Mouse (Mus musculus) embryonic fibroblast, embryonic 13.5 days (primary cell): Measurements from ENCODE around the gene Scrn1. TPM values are rescaled to one million over a fixed set of nuclear protein-coding genes. Genes with fewer than 3 reads are reported as not detected.

Experiments
- H3K27ac ChIP-seq: 2 replicates; pipeline ENCODE4 v1.5.1; 2012; ENCODE audit warnings: low read length, control low read depth, inconsistent platforms; ENCODE audit not compliant: insufficient read depth
- H3K4me1 ChIP-seq: 2 replicates; pipeline ENCODE4 v1.6.1; 2011; ENCODE audit warnings: low read length; ENCODE audit not compliant: control insufficient read depth, insufficient read depth
- H3K4me3 ChIP-seq: 2 replicates; pipeline ENCODE4 v1.5.1; 2011; ENCODE audit warnings: mild to moderate bottlenecking, control low read depth, low read length; ENCODE audit not compliant: insufficient read depth
- CTCF ChIP-seq: IDR thresholded peaks from 2 replicates; pipeline ENCODE4 v1.5.1; 2011; ENCODE audit warnings: mild to moderate bottlenecking, control low read depth, low read length, moderate library complexity, borderline replicate concordance; ENCODE audit not compliant: insufficient read depth
- POLR2A ChIP-seq: IDR thresholded peaks from 2 replicates; pipeline ENCODE4 v1.6.1; 2011; ENCODE audit warnings: low read depth, mild to moderate bottlenecking, control low read depth, low read length, moderate library complexity
- polyA plus RNA-seq: library from polyadenylated mRNA; stranded (reverse); fragments of >200 nt; gene quantifications from 2 replicates; pipeline ENCODE4 v1.2.4, GENCODE M21; 2011; ENCODE audit warnings: low read depth; ENCODE audit not compliant: missing spikeins, insufficient read length

Gene Scrn1
- polyA plus RNA-seq, 1 experiment = 19.9 TPM

DNA sequence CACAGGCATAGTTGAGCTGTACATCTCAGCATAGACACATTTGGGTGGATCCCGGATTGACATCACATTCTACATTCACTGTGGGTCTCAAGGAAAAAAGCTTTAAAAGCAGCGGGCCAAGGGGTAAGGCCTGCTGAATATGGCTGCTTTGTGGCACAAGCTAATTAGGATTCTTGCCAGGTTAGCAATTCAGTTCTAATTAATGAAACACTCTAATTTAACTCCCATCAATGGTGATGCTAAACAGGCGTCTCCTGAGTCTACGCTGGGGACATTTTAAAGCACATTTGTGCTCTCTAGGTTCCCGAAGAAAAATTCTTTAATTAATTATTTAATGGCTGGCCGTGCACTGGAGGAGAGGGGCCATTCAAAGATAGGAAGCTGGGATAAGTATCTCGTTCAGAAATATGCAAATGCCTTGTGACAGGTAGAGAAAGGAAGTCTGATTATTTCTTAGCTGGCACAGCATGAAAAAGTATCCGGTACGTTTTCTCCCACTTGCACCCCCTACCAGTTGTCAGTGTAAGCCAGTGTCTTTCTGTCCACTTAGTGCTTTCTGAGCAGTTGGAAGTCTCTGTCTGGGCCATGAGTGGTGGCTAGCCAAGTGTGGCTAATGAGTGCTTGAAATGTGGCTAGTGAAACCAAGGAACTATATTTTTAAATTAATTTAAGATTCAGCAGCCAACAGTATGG lies 13.4 kb downstream of the Scrn1 start:
- H3K4me3 ChIP-seq = no peak overlapping the region

GRCm38 (mm10) chr6:54550801-54551323 lies 15.4 kb downstream of the Scrn1 start:
- H3K27ac ChIP-seq = no peak overlapping the region
- no peaks in the 10 kb centered on the region for H3K4me1 ChIP-seq
- no peak for TF ChIP-seq CTCF
- no peak for TF ChIP-seq POLR2A
- H3K4me3 ChIP-seq = no peak overlapping the region

More for the DNA sequence above, 13.4 kb downstream of the Scrn1 start:
- H3K27ac ChIP-seq = no peak overlapping the region
- no peak for TF ChIP-seq CTCF
- no peak for TF ChIP-seq POLR2A
- H3K4me1 ChIP-seq = no peaks in the 10 kb centered on the region

DNA sequence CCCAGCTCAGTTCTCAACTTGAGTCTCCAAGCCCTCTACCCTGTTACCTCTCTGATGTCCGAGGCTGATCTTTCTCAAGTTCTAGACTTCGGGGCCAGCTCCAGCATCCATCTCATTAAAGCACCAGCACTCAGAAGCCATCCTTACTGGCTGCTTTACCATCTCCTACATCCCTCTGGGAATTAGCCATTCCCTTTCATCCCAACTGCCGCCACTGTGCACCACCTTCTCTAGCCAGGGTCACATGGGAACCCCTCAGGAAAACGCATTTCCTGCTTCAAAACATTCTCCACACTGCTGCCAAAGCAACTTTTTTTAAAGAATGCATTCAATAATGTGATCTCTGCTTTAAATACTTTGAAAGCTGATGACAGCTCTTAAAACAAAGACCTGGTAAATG lies 17.0 kb downstream of the Scrn1 start:
- Histone ChIP-seq H3K4me3 (no peak overlapping the region), H3K27ac (no peak overlapping the region), H3K4me1 (no peaks in the 10 kb centered on the region)
- no peak for TF ChIP-seq POLR2A

- H3K4me3 ChIP-seq = no peak overlapping the region
- H3K27ac ChIP-seq = no peak overlapping the region
- H3K4me1 ChIP-seq = no peaks in the 10 kb centered on the region
- no peak for TF ChIP-seq CTCF
- TF ChIP-seq POLR2A = no peak
Measured at GRCm38 (mm10) chr6:54548314-54549019, 17.8 kb downstream of the Scrn1 start.

DNA sequence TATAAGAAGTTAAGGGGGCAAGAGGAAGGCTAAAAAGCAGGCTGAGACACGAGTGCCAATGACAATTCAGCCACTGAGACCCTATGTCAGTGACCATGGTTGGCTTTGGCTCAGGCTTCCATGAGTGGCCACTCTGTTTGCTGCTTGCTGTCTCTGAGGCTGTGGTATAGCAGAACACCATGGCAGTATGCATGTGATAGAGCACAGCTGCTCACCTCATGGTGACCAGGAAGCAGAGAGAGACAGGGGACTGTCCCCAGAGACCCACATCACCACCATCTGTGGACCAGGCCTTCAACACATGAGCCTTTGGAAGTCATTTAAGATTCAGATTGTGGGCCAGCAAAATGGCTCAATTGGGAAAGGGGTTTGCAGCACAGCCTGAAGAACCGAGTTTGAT lies 22.6 kb downstream of the Scrn1 start:
- Histone ChIP-seq H3K27ac (no peak overlapping the region), H3K4me3 (no peak overlapping the region), H3K4me1 (no peaks in the 10 kb centered on the region; the same call in none of the 2 replicates)
- TF ChIP-seq CTCF (no peak), POLR2A (no peak)

DNA sequence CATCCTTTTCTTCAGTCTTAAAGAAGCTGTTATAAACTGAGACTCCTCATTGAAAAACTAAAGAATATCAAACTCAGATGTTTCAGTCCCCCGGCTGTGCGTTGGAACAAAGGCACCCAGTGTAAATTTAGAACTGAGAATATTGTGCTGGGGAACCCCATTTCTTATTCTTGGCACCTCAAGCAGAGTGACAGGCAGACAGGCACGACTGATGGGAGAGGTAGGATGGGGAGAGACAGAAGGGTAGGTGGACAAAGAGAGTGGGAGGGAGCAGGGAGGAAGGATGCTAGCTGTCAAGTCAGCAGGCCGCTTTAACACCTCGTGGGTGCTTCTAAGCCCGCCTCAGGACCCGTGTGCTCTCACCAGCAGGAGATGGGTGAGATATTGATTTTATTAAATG lies 23.5 kb downstream of the Scrn1 start:
- Histone ChIP-seq H3K4me3 (no peak overlapping the region), H3K27ac (no peak overlapping the region), H3K4me1 (no peaks in the 10 kb centered on the region; the same call in none of the 2 replicates)
- TF ChIP-seq POLR2A (no peak), CTCF (no peak)

DNA sequence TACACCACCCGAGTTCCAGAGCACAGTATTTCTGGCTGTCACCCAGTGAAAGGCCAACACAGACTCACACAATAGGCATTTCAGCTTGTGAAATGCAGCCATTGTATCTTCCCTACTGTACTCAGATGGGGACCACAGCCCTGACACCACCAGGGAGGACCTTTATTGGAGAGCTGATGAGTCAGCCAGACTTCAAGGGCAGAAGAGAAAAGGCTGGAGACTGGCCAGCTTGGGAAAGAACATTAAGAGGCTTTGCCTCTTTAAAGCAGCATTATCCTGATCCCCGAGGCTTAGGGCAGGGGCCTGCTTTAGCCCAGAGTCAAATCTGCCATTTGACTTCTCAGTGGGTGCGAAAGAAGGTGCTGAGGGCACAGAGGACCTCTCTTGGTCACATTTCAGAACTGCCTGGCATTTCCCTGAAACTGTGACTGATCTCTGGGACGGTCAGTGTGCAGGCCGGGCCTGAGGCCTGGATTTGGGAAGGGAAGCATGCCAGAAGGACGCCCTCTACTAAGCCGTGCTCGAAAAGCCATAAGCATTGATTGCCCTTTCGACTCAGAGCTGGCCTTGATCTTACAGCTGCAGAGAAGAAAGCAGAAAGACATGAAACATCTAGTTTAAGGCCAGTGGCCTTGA lies 25.9 kb downstream of the Scrn1 start:
- H3K27ac ChIP-seq = no peak overlapping the region
- no peak overlapping the region for H3K4me3 ChIP-seq
- TF ChIP-seq CTCF (no peak), POLR2A (no peak)
- no peaks in the 10 kb centered on the region; the same call in none of the 2 replicates for H3K4me1 ChIP-seq

DNA sequence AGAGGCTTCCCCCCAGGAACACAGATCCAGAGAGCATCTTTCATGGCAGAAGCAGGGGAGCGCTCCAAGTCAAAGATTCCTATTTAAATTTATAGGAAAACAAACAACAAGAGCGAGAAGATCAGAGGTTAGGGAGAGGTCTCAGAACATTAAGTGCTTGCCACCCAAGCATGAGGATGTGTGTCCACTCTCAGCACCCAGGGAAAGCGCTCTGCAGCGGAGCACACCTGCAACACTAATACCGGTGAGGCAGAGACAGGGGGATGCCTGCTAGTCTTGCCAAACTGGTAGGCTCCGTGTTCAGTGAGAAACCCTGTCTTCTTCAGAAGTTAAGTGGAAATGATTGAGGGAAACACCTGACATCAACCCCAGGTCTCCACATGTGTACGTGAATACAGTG lies 26.9 kb downstream of the Scrn1 start:
- Histone ChIP-seq H3K4me3 (no peak overlapping the region), H3K4me1 (no peaks in the 10 kb centered on the region; the same call in none of the 2 replicates), H3K27ac (no peak overlapping the region)
- TF ChIP-seq POLR2A (no peak), CTCF (no peak)

GRCm38 (mm10) chr6:54538773-54539173 lies 27.5 kb downstream of the Scrn1 start:
- Histone ChIP-seq H3K4me1 (no peaks in the 10 kb centered on the region; the same call in none of the 2 replicates), H3K27ac (no peak overlapping the region), H3K4me3 (no peak overlapping the region)
- no peak for TF ChIP-seq CTCF
- TF ChIP-seq POLR2A = no peak
